Mouse (Mus musculus) thymus, adult 2 months (tissue): ENCODE data around the gene Idi1.
"Not testable (repeated sequence)": the region's sequence is repeated elsewhere in the genome, so short reads cannot be mapped to it uniquely, and the experiment has no call there.

Experiments
- CTCF ChIP-seq: fragments of 200-500 bp; IDR thresholded peaks from 2 replicates; pipeline ENCODE4 v1.5.1; 2012; ENCODE audit warnings: mild to moderate bottlenecking, control low read depth, low read length, moderate library complexity, borderline replicate concordance; ENCODE audit not compliant: control insufficient read depth, poor library complexity, insufficient read depth; ENCODE audit errors: extremely low read depth
- POLR2A ChIP-seq: fragments of 200-500 bp; IDR thresholded peaks from 2 replicates; pipeline ENCODE4 v1.6.1; 2012; ENCODE audit warnings: mild to moderate bottlenecking, low read length, control low read depth, moderate library complexity; ENCODE audit not compliant: control insufficient read depth, poor library complexity, insufficient read depth; ENCODE audit errors: extremely low read depth

DNA sequence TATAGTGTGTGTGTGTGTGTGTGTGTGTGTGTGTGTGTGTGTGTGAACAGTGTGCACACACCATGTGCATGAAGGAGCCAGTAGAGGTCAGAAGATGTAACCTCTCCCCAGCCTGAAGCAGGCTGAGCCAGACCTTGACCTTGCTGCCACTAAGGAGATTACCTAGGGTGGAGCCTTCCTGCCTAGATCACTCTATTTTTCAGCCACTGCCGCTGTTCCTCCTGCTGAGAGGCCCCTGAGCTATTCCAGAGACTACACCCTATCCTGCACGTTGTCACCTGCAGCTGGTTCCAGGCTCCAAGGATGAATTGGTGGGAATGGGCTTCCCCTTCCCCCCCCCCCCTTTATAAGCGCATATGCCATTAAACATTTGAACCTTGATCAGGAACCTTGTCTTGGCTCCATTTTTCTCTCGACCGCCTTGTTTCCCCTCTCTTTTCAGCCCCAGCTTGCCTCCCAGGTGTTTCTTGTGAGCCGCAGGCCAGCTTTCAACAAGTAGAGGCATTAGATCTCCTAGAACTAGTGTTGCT lies 52.4 kb downstream of the Idi1 start:
- not testable (repeated sequence) for TF ChIP-seq CTCF, POLR2A
